Mouse (Mus musculus) urinary bladder, postnatal 4 days (tissue): ENCODE results near the gene Hbb-bt.
"Not testable (repeated sequence)": the region's sequence is repeated elsewhere in the genome, so short reads cannot be mapped to it uniquely, and the experiment has no call there.

Experiments used
- DNase-seq, 2 experiments: peaks; one replicate each; pipeline ENCODE4 v3.0.0; 2021 to 2022; ENCODE audit warnings: low spot score in 2 of 2

The Hbb-bt gene

DNA sequence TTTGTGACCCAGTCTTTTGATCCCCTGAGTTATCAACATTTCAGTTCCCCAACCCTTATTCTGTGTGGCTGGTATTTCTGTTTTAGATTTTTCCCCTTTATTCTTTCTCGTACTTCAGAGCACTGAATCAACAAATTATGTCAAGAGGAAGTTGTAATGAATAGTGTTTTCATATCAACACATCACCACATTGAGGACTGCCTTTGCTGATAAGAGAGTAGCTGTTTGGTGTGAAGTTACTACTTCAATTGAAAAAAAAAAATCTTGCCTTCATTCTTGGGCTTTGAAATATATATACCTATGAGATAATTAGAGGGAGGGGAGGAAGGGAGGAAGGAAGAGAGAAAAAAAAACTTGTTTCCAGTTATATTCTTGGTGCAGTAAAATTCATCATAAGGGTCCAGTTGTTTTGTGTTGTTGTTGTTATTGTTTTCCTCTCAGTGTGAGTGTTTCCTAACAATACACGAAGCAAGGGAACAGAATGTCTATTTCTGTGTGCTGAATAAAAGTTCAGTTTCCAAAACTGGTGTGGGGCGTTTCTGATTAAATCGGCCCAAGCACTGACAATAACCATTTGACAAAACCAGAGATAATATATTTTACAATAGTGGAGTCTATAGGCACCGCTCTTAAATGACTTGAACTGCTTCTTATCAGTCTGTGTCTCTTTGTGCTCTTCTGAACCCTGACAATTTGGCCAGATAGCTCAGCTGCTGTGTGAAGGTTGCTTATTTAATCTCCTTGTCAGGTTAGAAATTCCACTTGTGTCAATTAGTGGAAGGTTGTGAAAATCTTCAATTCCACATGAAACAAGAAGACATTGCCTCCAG is 4.6 kb downstream of the Hbb-bt start:
- DNase-seq, result no peak

DNA sequence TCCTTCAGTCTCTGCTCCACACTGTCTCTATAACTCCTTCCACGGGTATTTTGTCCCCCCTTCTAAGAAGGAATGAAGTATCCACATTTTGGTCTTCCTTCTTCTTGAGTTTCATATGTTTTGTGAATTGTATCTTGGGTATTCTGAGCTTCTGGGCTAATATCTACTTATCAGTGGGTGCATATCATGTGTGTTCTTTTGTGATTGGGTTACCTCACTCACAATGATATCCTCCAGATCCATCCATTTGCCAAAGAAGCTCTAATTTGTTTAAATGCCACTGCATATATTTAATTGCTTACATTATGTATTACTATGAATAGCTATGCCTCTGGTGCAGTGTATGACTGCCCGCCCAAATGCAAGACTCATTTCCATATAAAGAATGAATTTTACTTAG is 5.7 kb downstream of the Hbb-bt start:
- DNase-seq, result not testable (repeated sequence)

DNA sequence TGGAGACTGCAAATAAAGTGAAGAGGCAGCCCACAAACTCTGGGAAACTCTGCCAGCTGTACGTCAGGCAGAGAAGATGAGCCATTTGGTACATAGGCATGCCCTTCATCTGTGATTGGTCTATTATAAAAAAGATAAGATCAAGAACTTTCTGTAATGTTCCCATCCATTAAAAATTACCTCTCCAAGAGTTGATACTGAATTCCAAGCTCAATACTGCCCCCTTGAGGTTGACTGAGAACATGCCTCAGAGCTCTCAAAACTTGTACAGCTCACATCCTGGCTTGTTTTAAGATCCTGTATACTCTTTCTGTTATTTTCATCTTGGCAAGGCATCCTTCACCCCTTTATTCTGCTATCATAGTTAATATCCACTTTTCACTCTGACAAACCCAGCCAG is 6.9 kb downstream of the Hbb-bt start:
- no peak for DNase-seq

DNA sequence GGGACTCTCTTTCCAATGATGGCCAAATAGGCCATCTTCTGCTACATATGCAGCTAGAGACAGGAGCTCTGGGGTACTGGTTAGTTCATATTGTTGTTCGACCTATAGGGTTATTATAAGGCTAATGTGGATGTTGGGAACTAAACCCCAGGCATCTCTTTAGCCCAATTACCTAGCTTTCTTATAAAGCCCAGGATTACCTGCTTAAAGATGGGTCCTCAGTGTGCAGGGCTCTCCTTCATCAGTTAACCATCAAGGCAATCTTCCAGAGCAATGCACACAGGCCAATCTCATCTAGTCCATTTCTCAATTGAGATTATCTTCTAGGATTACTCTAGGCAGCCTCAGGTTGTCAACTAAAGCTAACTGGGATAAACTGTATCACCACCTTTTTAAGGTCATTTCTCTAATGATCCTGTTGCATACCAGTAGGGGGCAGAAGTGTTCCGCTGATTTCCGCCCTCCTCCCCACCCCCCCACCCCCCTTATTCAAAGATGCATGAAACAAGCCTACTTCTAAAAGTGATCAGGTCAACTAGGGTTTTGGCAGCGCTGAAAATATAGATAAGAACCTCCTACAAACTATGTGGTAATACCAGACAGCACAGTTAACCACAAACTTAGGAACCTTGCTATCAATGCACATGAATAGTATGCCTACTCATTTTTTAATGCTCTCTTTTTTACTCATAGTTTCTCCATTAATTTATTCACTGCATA is 21.0 kb downstream of the Hbb-bt start:
- DNase-seq, result no peak

DNA sequence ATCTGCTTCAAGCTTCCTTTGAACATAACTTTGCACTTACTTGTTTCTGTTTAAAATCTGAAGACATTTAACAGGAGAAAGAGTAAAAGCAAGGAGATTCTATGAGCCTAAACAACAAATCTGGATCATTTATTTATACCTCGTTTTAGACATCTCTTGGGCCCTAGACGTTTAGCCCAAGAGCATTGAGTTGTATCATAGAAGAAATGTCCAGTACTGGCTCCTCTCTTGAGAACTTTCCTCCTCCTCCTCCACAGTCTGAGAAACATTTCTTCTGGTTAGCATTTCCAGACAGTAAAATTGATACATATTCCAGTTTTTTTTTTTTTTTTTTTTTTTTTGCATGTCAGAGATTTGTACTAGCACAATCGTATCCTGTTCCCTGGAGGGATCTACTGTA is 22.1 kb downstream of the Hbb-bt start, which contains the start of gene Olfr67:
Gene Olfr67, minus strand, starts transcription at position 101 of the 400 bp plus-strand sequence.
- DNase-seq, result no peak

DNA sequence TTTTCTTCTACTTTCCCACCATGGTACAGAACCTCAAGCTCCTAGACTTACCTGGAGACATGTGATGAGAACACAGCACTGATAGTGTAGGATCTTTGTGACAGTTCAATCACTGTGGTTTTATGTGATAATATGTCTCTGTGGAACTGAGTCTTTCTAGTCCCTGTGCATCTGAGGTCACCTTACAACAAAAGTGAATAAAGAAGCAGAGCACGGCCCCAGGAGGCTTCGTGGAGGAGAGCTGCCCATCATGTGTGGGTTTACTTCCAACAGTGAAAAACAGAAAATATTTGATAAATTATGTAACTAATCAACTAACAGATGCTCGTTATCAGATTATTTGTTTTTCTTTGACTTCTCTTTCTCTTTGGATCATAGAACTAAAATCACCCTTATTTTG is 34.2 kb downstream of the Hbb-bt start, which contains the start of gene Olfr68:
Gene Olfr68, minus strand, starts transcription at position 101 of the 400 bp plus-strand sequence.
- no peak for DNase-seq

DNA sequence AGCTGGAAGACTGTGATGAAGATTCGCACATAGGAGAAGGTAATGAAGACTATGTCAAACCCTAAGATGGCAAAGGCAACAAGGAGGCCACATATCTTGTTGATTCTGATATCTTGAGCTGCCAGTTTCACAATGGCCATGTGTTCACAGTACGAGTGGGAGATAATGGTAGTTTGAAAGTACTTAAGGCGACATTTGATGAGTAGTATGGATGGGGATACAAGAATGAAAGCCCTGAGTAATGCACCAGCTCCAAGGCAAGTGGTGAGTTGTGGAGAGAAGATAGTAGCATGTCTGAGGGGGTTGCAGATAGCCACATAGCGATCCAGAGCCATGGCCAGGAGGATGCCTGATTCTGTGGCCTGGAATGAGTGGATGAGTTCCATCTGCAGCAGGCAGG is 36.1 kb downstream of the Hbb-bt start:
- DNase-seq, result not testable (repeated sequence)

DNA sequence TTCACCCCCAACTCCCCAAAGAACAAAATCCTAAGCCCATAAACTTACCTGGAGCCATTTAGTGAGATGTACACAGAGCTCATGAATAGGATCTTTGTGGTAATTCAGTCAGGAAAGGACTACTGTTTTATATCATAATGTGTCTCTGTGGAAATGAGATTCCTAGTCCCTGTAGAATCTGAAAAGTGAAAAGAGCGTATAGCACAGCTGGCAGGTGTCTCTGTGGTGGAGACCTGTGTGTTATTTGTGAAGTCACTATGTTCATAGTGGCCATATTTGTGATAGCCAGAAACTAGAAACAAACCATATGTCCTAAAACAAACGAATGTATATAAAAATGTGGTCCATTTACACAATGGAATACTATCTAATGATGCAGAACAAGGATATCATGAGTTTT is 42.3 kb downstream of the Hbb-bt start, which contains the start of gene Olfr69:
Gene Olfr69, minus strand, starts transcription at position 101 of the 400 bp plus-strand sequence.
- no peak for DNase-seq

DNA sequence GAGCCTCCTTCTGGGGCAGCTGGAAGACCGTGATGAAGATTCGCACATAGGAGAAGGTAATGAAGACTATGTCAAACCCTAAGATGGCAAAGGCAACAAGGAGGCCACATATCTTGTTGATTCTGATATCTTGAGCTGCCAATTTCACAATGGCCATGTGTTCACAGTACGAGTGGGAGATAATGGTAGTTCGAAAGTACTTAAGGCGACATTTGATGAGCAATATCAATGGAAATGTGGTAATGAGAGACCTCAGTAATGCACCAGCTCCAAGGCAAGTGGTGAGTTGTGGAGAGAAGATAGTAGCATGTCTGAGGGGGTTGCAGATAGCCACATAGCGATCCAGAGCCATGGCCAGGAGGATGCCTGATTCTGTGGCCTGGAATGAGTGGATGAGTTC is 46.1 kb downstream of the Hbb-bt start:
- not testable (repeated sequence) for DNase-seq
